Mouse (Mus musculus) erythroblast, embryonic 14.5 days (primary cell): ENCODE measurements around the gene Cdh23. TPM values are rescaled to one million over a fixed set of nuclear protein-coding genes. Genes with fewer than 3 reads are reported as not detected.

Experiments used
- H3K27me3 ChIP-seq: 2 replicates; pipeline ENCODE4 v1.6.1; 2012; ENCODE audit warnings: inconsistent platforms; ENCODE audit not compliant: control insufficient read depth
- H3K36me3 ChIP-seq: 2 replicates; pipeline ENCODE4 v1.6.1; 2012; ENCODE audit warnings: mild to moderate bottlenecking, inconsistent platforms; ENCODE audit not compliant: control insufficient read depth
- H3K4me1 ChIP-seq: 2 replicates; pipeline ENCODE4 v1.6.1; 2012; ENCODE audit warnings: inconsistent platforms; ENCODE audit not compliant: control insufficient read depth
- H3K4me3 ChIP-seq: replicated peaks from 2 replicates; pipeline ENCODE3; 2012; ENCODE audit warnings: moderate library complexity, mild to moderate bottlenecking, inconsistent platforms
- H3K9me3 ChIP-seq: 2 replicates; pipeline ENCODE4 v1.6.1; 2012; ENCODE audit warnings: low read length, inconsistent platforms, mixed read lengths; ENCODE audit not compliant: control insufficient read depth
- GATA1 ChIP-seq: IDR thresholded peaks from 2 replicates; pipeline ENCODE4 v1.6.1; 2012; ENCODE audit warnings: low read length, inconsistent platforms, mixed read lengths
- TAL1 ChIP-seq: IDR thresholded peaks from 3 replicates; pipeline ENCODE4 v1.6.1; 2012; ENCODE audit warnings: low read length, inconsistent platforms, mixed read lengths
- polyA plus RNA-seq: library from polyadenylated mRNA; stranded (reverse); fragments of >175 nt; gene quantifications from 2 replicates; pipeline ENCODE4 v1.2.3, GENCODE M21; 2012

Cdh23 gene
- polyA plus RNA-seq, 1 experiment = 0.01 TPM

DNA sequence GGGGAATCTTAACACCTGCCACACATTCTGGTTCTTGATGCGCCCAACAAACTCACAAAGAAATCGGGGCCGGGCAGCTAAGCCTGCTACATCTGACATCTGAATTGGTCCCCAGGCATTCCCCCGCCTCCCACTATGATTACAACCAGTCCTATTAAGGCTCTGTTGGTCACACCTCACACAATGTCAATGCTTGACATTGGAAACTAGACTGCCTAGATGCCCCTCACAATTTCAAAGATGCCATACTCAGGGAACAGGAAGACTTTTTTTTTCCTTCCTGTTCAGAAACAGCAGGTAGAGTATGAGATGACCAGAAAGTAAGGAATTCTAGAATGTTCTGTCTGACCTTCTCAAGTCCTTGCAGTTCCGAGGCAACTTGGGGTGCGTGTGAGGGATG lies 89.6 kb downstream of the Cdh23 start:
- H3K4me3 ChIP-seq = no peak overlapping the region
- H3K36me3 ChIP-seq = no peaks in the 10 kb centered on the region
- TF ChIP-seq TAL1 (no peak), GATA1 (no peak)
- H3K9me3 ChIP-seq = no peaks in the 10 kb centered on the region
- H3K4me1 ChIP-seq = no peaks in the 10 kb centered on the region
- H3K27me3 ChIP-seq = no peaks in the 10 kb centered on the region

- H3K4me1 ChIP-seq = no peaks in the 10 kb centered on the region
- no peaks in the 10 kb centered on the region for H3K9me3 ChIP-seq
- no peak overlapping the region for H3K4me3 ChIP-seq
- no peaks in the 10 kb centered on the region for H3K27me3 ChIP-seq
- TF ChIP-seq TAL1 (no peak), GATA1 (no peak)
- H3K36me3 ChIP-seq = no peaks in the 10 kb centered on the region
Measured at GRCm38 (mm10) chr10:60602235-60602634, 94.1 kb downstream of the Cdh23 start.

DNA sequence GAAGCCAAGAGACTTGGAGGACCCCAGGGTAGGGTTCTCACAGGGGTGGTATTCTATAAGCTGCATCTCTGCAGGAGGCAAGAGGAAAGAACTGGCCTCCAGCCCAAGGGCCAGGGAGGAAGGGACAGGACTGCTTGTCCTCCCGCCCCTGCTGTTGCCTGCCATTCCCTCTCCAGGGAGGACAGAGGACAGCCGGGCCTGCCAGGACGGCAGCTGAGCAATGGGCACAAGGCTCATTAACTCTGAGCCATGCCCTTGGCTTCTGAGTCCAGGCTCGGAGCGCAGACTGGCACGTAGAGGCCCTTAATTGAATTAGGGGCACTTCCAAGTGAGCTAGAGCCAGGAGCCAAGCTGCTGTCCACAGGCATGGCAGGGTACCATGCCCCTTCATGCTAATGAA lies 101.1 kb downstream of the Cdh23 start:
- no peak for TF ChIP-seq GATA1
- no peak for TF ChIP-seq TAL1
- H3K4me3 ChIP-seq = no peak overlapping the region
- H3K27me3 ChIP-seq = no peaks in the 10 kb centered on the region; the same call in 1 of the 2 replicates
- H3K36me3 ChIP-seq = no peaks in the 10 kb centered on the region
- no peaks in the 10 kb centered on the region for H3K9me3 ChIP-seq
- no peaks in the 10 kb centered on the region for H3K4me1 ChIP-seq

GRCm38 (mm10) chr10:60592881-60593575 lies 103.3 kb downstream of the Cdh23 start:
- Histone ChIP-seq H3K4me1 (no peaks in the 10 kb centered on the region), H3K4me3 (no peak overlapping the region), H3K27me3 (no peaks in the 10 kb centered on the region; the same call in 1 of the 2 replicates), H3K9me3 (no peaks in the 10 kb centered on the region), H3K36me3 (no peaks in the 10 kb centered on the region)
- TF ChIP-seq TAL1 (no peak), GATA1 (no peak)

GRCm38 (mm10) chr10:60591281-60591680 lies 105.0 kb downstream of the Cdh23 start:
- Histone ChIP-seq H3K4me3 (no peak overlapping the region), H3K9me3 (no peaks in the 10 kb centered on the region), H3K36me3 (no peaks in the 10 kb centered on the region), H3K4me1 (no peaks in the 10 kb centered on the region), H3K27me3 (no peaks in the 10 kb centered on the region; the same call in 1 of the 2 replicates)
- TF ChIP-seq TAL1 = no peak
- TF ChIP-seq GATA1 = no peak

DNA sequence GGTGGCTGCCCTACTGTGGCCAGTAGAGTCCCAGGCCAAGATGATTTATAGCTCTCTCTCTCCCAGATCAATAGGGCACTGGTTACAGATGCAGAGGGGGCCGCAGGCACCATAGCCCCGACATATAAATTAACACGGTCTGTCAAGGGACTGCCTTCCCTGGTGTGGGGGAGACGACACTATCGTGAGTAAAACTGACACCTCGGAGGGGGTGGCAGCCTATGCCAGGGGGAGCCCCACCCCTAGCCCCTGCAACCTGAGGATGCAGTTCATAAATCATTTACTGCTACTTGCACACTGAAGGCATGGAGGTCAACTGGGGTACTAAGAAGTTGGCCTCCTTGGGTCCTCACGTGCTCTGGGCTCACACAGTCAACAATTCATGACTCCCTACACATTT lies 106.0 kb downstream of the Cdh23 start:
- Histone ChIP-seq H3K9me3 (no peaks in the 10 kb centered on the region), H3K4me3 (no peak overlapping the region), H3K36me3 (no peaks in the 10 kb centered on the region), H3K27me3 (no peaks in the 10 kb centered on the region; the same call in 1 of the 2 replicates), H3K4me1 (no peaks in the 10 kb centered on the region)
- no peak for TF ChIP-seq GATA1
- no peak for TF ChIP-seq TAL1

DNA sequence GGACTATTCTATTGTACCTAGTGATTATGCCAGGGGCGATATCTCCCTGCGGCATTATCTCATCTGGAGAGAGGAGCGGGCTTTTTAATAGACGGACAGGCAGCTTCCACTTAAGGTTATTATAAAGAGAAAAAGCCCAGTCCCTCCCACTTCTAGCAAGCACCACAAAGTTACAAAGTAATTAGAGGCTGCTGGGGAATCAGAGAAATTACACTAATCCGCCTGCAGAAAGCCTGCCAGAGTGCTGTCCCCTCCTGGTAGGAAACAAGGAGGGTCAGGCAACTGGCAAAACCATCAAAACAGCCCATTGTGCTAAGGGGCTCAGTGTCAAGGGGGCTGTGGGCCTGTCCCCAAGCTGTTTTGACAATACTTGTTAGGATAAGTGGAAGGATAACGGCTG lies 110.6 kb downstream of the Cdh23 start:
- no peak for TF ChIP-seq TAL1
- TF ChIP-seq GATA1 = no peak
- no peaks in the 10 kb centered on the region for H3K9me3 ChIP-seq
- H3K27me3 ChIP-seq = no peaks in the 10 kb centered on the region
- H3K36me3 ChIP-seq = no peaks in the 10 kb centered on the region
- no peaks in the 10 kb centered on the region for H3K4me1 ChIP-seq
- no peak overlapping the region for H3K4me3 ChIP-seq

GRCm38 (mm10) chr10:60582956-60583355 lies 113.3 kb downstream of the Cdh23 start:
- Histone ChIP-seq H3K36me3 (no peaks in the 10 kb centered on the region), H3K4me3 (no peak overlapping the region)

DNA sequence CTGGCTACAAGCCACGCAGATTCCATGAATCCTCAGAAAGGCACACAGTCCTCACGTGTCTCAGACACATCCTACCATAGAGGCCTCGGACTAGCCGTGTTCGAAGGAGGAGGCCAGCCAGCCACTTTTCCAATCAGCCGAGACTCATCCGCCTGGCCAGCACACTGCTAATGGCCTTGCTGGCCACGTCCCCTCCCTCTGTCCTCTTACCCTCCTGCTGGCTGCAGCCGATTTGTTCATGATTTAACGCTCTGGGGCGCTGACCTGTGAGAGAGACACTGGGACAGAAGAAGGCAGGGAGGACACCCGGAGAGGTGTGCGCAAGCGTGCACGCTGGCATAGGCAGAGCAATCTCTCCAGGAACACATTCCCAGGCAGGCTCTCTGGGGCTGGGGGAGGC lies 115.6 kb downstream of the Cdh23 start:
- H3K4me1 ChIP-seq = peaks cover 39% of the 10 kb centered on the region
- peaks cover 4% of the 10 kb centered on the region for H3K9me3 ChIP-seq
- H3K4me3 ChIP-seq = no peak overlapping the region
- no peaks in the 10 kb centered on the region for H3K36me3 ChIP-seq
- H3K27me3 ChIP-seq = no peaks in the 10 kb centered on the region
- no peak for TF ChIP-seq TAL1

More at GRCm38 (mm10) chr10:60582956-60583355, 113.3 kb downstream of the Cdh23 start:
- Histone ChIP-seq H3K4me1 (peaks cover 18% of the 10 kb centered on the region), H3K27me3 (no peaks in the 10 kb centered on the region), H3K9me3 (peaks cover 4% of the 10 kb centered on the region)
- TF ChIP-seq TAL1 (no peak), GATA1 (no peak)
